13 mouse cellular contexts compared by ENCODE assay signal in genomic region chr5:142022877-142023580, GRCm38 (mm10).
DNase-seq lines count a peak whose midpoint lies in the region; ATAC-seq lines count a peak whose summit lies in the region.
"Had no signal": no experiment of that assay in that cellular context is flagged by ENCODE, and none has a peak within 500 bp of the region (broad histone marks: within the 10 kb centered on the region; RNA-seq: fewer than 3 reads in every experiment).

No protein-coding gene starts in this region.

- H3K4me2 ChIP-seq in kidney, embryonic 16.5 days (replicated peaks; ENCODE audit: low read depth, low read length): no peak overlapping the region
- no peak overlapping the region for H3K4me2 ChIP-seq in forebrain, embryonic 13.5 days
- H3K4me2 ChIP-seq: neural tube, embryonic 12.5 days had no signal

- DNase-seq in cerebellum, postnatal 10 days: peak; percentile 17 to 29
- DNase-seq in cerebellum, adult 11-12 months: no peak
- no peak for DNase-seq in kidney, postnatal 25 days
- DNase-seq in brain, adult 2 months (ENCODE audit: low read depth, low spot score): peak; percentile 22
- DNase-seq in lung, postnatal 36 days: peak; percentile 4
- no peak for DNase-seq in spleen, postnatal 10 days (ENCODE audit: low spot score in 2 of 2)
- DNase-seq: cerebellum, adult 8-10 months; embryo, embryonic 11 days; kidney, adult 9 months; midbrain, embryonic 14.5 days had no signal

- H3K4me3 ChIP-seq in kidney, embryonic 16.5 days (ENCODE audit: low read length): no peak overlapping the region
- H3K4me3 ChIP-seq in forebrain, embryonic 13.5 days: no peak overlapping the region
- H3K4me3 ChIP-seq: neural tube, embryonic 12.5 days had no signal

- no peaks in the 10 kb centered on the region for H3K9me3 ChIP-seq in kidney, embryonic 16.5 days (ENCODE audit: low read length)
- H3K9me3 ChIP-seq in forebrain, embryonic 13.5 days (replicated peaks): no peaks in the 10 kb centered on the region
- H3K9me3 ChIP-seq: neural tube, embryonic 12.5 days had no signal

- H3K9ac ChIP-seq in kidney, embryonic 16.5 days (replicated peaks; ENCODE audit: low read length): no peak overlapping the region
- no peak overlapping the region for H3K9ac ChIP-seq in forebrain, embryonic 13.5 days
- H3K9ac ChIP-seq: neural tube, embryonic 12.5 days had no signal

- 61% methylated on average over 4 of the region's 4 CpGs for whole genome bisulfite sequencing in kidney, embryonic 16.5 days
- WGBS in forebrain, embryonic 13.5 days: 59% methylated on average over 4 of the region's 4 CpGs

- H3K27me3 ChIP-seq in kidney, embryonic 16.5 days (ENCODE audit: insufficient read depth, low read length): no peaks in the 10 kb centered on the region
- H3K27me3 ChIP-seq in forebrain, embryonic 13.5 days: no peaks in the 10 kb centered on the region
- H3K27me3 ChIP-seq: neural tube, embryonic 12.5 days had no signal

- peaks cover 6% of the 10 kb centered on the region; the same call in 1 of the 2 replicates for H3K4me1 ChIP-seq in kidney, embryonic 16.5 days (ENCODE audit: insufficient read depth, low read length)
- H3K4me1 ChIP-seq in forebrain, embryonic 13.5 days: no peaks in the 10 kb centered on the region
- H3K4me1 ChIP-seq: neural tube, embryonic 12.5 days had no signal

- ATAC-seq in kidney, embryonic 16.5 days (ENCODE audit: low FRiP score, low TSS enrichment): 0 out of 2 replicates have a peak, but pooled peaks have one; percentile 31
- ATAC-seq in forebrain, embryonic 13.5 days: no peak

- H3K36me3 ChIP-seq in kidney, embryonic 16.5 days (ENCODE audit: insufficient read depth, low read length): no peaks in the 10 kb centered on the region
- no peaks in the 10 kb centered on the region for H3K36me3 ChIP-seq in forebrain, embryonic 13.5 days (ENCODE audit: poor library complexity, severe bottlenecking)
- H3K36me3 ChIP-seq: neural tube, embryonic 12.5 days had no signal

- H3K27ac ChIP-seq in kidney, embryonic 16.5 days (ENCODE audit: low read length): no peak overlapping the region
- H3K27ac ChIP-seq in forebrain, embryonic 13.5 days: no peak overlapping the region
- H3K27ac ChIP-seq: neural tube, embryonic 12.5 days had no signal

Comparison
In these comparisons a context has a peak if more than half of its experiments do, and no peak if none do; other contexts are left out.
1. DNase-seq: peak in cerebellum, postnatal 10 days (2 of 2), brain, adult 2 months (single experiment) and lung, postnatal 36 days (single experiment); none in cerebellum, adult 11-12 months (single experiment), kidney, postnatal 25 days (0 of 2) and spleen, postnatal 10 days (0 of 2).